Mouse (Mus musculus) MEL-GATA-1-ER (cell line): ENCODE data around the gene Zbtb20.

Experiments
- DNase-seq: peaks from one replicate; pipeline ENCODE4 v3.0.0-alpha.2; 2012; ENCODE audit warnings: low read depth; ENCODE audit errors: extremely low read depth

Zbtb20 gene

DNA sequence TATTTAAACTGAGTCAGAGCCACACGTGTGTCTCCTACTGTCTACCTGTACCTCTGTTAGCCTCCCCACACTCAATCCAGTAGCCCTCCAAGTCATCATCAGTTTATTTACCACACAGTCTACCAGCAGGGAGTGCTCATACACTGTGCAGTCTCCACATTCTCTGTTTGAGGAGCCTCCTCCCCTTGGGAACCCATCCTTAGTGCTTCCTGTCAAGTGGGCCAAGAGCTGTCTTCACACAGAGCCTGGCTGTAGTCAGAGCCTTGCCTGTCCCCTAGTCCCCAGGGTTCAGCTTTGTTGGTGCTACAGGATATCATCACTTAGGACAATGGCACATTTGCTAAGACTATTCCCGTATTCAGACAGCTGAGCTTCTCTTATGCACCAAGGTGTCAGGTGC is 519.1 kb downstream of the Zbtb20 start:
- DNase-seq = no peak

DNA sequence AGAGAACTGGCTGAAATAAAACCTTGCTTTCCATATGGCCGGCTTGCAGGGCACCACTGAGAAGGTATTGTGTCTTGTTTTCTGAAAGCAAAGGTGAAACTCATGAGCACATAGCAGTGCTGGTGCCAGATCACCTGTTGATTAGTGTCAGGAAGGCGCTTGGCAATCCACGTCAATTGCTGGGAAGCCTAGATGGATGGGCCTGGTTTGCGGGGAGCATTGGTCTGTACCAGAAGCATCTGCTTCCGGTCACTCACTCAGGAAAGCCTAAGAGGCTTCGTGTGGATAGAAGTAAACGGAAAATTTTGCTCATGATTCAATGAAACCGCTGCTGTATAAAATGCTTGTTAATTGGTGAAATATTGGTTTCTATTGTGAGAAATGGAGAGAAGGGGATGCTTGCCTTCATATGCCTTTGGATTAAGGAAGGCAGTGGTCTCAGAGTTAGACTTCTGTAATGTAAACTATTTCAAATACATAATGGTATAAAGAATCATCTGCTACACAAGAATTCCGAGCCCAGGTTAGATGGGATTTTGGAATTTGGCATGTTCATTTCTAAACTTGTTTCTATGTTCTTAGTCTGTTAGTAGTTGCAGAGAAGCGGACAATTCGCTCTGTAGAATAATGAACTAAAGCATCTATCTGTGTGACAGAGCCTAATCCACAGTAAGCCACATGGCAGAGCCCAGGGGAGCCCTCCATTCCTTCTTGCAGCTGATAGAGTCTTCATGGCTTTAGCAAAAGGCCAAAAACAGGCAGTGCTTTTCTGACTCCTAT is 521.4 kb downstream of the Zbtb20 start:
- no peak for DNase-seq

DNA sequence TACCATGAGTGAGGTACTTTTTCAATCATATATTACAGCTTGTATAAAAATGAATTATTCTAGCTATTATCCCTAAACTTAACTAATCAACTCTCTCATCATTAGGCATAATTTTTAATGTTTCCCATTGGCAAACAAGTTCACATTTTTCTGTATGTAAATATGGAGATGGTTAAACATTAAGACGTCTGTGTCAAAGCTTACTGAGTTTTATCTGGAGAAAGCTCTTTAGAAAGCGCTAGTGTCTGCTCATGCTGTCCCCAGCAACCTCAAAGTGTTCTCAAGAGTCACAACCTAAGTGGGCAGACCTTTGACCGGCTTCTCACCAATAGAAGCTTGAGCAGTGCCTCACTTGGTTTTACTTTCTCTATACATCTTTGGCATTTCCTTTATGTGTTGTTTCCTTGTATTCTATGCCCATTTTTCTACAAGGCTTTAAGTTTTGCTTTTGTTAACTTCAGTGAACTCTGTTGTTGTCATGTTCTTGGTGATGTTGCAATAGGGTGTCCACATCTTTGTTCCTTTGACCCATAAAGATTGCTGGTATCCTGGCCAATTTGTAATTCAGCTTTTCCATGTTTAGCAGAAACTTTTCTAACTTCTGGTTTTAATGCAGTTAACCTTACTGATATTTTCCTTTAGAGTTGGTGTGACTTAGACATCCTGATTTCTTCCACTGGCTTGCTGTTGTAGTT is 522.1 kb downstream of the Zbtb20 start:
- DNase-seq = no peak

DNA sequence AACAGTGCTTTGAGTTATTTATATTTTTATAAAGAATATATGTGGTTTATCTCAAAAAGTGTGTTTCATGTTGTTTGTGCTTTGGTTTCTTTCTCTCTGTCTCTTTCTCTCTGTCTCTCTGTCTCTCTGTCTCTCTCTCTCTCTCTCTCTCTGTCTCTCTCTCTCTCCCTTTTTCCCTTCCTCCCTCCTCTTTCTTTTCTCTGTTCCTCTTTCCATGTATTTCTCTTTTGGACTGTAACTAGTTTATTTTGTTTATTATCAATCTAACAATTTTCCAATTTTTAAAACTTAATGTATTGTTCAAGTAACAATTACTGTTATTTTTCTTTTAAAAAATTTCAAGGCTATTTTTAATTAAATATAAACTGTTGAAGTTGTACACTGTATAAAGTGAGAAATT is 523.7 kb downstream of the Zbtb20 start:
- no peak for DNase-seq

DNA sequence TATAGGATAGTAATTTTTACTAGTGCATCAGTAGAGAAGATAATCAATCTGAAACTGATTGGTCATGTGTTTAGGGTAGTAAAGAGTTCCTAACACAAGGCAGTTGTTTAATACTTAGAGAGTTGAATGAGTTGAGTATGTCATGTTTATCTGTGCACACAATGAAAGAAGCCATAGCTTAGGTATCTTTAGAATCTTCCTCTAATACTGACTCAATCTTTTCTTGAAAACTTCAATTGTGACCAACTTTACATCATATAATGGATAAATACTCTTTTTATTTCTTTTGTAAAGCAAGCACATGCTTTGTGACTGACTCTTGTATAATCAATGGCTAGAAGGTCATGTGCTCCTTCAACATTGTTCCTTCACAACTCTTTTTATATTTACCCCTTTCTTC is 524.4 kb downstream of the Zbtb20 start:
- DNase-seq = no peak

DNA sequence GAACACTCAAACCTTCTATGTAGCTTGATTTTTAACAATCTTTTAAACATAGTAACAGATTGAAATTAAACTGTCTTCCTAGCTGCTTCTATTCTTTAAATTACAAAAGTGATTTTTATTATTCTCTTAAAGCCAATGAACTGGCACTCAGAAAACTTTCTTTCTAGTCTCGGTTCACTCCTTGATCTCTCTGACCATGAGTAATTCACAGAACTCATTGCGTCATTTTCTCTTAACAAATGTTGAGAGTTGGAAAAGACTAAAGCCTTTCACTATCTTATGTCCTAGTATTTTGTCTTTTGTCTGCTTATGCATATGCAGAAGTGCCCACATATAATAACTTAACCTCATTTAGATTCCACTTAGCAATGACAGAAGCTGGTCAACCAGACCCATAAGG is 525.3 kb downstream of the Zbtb20 start:
- no peak for DNase-seq

DNA sequence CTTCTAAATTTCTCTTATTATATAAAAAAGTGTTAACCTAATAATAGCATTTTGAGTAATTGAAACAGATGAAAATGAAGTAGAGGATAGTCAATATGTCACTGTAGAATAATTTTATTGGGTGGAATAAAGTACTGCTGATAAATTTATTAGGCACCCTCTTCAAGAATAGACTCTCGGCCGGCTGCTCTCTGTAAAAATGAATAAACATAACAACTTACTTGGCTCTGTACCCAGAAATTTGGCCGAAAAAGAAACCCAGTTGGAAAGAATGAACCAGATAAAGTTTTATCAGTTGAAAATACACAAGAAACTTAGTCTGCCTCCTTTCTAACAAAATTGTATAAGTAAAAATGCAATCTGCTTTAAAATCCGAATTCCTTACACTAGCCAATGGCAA is 527.2 kb downstream of the Zbtb20 start:
- no peak for DNase-seq

DNA sequence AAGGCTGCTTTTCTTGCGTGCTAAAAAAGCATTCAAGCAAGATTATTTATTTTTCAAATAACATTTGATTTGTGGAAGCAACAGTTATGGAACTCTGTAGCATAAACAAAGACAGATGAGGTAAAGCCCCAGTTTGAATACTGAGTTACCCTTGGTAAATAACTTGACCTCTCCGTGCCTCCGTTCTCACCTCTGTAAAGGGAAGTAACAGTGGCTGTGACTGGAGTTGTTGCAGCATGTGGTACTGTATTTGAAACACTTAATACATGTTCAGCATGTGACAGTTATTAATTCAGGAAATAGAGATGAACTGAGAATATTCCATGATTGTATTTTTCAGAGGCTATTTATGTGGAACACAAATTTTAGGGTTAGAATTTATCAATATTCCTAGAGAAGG is 529.4 kb downstream of the Zbtb20 start:
- no peak for DNase-seq

DNA sequence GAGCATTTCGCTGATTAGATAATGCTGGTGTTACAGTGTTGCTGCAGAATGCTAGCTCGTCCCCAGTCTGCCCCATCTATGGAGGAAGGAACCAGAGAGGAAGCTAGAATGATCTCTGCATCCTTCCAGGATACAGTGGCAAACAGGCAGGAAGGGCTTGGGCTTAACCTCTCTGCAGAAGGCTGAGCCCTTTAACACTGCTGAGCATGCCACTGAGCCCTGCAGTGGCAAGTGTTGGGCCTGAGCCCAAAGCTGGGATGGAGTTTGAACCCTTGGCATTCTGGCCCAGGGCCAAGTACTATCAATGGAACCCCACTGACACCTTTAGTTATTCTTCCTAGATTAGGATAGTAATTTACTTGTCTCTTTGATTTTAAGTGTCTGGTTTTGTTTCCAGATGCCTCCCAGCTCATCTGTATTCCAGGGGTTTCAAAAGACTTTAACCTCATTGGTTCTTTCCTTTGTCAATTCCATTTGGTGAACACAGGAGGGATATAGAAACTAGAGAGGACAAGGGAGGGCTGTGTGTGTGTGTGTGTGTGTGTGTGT is 532.0 kb downstream of the Zbtb20 start:
- no peak for DNase-seq

DNA sequence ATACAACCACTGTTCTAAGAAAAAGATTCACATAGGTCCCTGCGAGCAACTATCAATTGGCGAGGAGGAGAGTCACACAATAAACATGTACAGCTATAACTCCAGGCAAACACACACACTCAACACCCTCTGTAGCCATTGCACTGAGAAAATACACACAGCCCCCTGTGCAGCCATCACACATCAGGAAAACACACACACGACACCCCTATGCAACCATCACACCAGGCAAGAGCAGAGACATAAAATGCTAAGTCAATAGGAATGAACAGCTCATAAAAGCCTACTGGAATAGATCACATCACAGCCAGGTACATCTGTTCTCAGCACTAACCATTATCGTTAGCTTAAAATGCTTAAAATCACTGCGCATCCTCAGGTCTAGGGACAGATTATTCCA is 532.9 kb downstream of the Zbtb20 start:
- no peak for DNase-seq

DNA sequence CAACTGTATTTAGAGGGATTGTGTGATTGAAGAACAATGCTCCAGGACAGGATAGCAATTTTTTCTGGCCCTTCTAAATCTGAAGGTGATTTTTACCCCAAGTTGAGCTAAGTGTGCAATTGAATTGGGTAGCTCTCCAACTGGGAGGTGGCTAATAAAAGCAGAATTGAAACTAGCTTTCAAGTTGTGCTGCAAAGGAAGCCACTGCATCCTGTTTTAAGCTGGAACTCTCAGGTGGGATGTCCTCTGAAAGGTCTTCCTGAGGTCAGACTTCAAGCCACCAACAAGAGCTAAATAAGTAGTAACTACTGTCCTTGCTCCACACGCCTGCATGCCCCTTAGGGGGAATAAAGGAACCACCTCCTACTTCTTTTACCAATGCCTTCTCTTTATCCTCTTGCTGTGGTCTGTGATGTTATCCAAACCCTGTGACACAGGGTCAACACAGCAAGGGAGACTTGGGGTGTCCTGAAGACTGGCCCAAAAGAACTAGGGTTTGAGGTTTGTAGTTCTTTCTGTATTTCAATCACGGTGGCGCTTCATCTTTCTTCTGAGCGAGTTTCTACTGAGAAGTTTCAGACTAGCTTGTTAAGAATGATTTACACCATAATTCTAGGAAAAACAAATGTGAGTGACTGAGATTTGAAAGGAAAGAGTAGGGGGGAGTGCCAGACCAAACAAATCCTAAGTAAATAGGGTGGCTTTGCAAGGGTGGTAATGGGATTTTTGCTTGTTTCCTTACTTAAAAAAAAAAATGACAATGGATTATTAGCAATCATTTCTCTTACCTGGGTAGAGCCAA is 533.6 kb downstream of the Zbtb20 start:
- no peak for DNase-seq

DNA sequence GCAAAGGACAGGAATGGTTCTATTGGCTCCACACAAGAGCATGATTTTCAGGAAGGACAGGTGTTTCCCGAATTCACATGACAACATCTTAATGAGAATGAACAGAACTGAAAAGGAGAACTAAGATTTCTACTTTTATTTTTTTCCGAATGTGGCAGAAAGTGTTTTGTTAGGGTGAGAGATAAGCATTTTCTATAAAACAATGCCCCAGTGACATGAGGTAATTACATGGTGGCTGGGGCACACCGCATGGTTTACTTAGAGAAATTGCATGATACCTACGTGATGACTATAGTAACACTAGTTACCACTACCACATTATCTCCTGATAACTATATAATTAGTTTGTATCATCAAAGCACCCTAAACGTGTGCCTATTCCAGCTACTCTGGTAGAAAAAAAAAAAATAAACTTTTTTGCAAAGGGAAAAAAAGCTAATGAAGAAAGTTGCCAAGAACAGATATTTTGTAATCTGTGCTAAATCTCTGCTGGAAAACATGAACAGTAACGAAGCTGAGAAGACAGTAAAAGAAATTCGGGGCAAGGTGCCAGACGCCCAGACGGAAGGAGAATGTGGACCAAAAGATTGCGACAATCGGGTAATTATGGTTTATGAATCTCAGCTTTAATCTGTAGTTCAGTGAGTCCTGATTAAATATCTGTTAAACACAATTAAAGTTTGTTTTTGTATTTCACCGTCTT is 534.4 kb downstream of the Zbtb20 start:
- DNase-seq = no peak

DNA sequence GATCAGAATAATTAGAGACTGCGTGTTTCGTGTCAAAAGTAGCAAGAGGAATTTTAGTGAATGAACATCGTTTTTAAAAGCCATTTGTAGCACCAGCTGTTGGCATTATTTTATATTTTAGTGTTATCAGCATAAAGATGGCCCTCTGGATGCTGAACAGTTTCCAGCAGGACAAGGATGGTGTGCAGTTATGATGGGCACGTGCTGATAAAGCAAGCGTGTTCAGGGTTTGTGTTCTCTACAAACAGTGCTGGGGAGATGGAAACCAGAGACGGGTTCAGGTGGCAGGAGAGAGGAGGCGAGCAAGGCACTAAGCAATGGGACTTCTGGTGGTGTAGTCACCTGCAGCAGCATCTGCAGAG is 534.9 kb downstream of the Zbtb20 start:
- DNase-seq = no peak

DNA sequence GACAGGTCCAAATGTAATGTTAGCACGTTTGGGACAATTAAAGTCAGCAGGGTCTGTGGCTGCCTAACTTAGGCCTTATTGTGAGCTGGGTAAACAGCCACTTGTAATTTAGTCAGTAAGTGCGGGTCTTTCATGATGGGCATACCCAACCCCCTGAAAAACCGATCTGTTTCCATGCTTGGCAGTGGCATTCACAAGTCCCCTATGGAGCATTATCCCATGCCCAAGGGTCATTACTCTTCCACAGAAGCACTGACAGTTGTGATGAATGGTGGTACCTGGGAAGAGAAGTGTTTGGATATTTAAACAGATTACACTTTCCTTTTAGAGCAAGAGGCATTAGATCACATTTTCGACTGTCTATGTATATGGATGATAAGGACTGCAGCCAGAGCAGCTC is 540.2 kb downstream of the Zbtb20 start:
- no peak for DNase-seq

DNA sequence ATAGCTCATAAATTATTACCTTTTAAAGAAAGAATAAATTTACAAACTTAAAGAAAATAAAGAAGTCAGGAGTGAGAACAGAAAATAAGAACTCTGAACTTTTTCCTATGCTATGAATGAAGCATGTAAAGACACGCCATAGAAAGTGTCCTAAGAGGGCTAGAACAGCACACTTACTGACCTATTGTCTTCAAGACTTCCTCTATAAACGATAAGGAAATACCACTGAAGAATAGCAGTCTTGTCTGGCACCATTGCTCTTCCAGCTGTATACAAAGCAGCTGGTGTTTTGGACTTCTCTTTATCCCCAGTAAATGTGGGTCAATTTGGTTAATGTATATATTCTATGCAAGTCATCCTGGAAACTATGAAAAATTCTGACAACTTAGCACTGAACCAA is 544.2 kb downstream of the Zbtb20 start:
- no peak for DNase-seq

DNA sequence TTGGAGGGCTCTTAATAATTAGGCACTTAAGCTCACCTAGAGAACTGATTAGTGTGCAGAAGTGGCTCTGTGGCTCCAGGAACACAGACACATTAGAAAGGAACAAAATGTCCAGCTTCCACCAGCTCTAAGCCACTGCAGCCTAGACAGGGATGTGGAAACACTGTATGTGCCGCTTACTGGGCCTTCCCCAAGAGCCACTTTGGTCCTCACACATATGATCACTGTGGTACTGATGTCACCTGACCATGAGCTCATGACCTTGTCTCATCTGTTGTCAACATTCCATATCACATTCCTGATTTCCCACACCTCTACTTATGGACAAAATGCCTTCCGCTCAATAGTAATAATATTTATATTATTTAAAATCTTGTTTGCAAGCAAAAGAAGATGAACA is 553.3 kb downstream of the Zbtb20 start:
- no peak for DNase-seq

DNA sequence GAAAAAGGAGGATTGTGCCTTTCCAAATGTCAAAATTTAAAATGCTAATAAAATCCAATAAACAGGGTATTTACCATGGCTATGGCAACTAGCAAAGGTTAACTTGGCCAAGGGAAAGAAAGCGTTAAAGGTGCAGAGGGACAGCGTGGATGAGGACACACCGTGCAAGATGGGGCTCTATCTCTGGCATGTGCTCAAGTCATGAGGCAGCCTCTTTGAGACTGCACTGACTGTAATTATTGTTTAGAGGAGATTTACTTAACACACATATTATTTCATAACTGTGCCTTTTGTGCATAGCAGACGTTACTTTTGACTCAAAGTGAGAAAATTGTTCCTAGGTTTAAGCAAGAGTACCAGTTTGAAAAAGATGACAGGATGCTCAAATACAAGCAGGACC is 554.3 kb downstream of the Zbtb20 start:
- no peak for DNase-seq

DNA sequence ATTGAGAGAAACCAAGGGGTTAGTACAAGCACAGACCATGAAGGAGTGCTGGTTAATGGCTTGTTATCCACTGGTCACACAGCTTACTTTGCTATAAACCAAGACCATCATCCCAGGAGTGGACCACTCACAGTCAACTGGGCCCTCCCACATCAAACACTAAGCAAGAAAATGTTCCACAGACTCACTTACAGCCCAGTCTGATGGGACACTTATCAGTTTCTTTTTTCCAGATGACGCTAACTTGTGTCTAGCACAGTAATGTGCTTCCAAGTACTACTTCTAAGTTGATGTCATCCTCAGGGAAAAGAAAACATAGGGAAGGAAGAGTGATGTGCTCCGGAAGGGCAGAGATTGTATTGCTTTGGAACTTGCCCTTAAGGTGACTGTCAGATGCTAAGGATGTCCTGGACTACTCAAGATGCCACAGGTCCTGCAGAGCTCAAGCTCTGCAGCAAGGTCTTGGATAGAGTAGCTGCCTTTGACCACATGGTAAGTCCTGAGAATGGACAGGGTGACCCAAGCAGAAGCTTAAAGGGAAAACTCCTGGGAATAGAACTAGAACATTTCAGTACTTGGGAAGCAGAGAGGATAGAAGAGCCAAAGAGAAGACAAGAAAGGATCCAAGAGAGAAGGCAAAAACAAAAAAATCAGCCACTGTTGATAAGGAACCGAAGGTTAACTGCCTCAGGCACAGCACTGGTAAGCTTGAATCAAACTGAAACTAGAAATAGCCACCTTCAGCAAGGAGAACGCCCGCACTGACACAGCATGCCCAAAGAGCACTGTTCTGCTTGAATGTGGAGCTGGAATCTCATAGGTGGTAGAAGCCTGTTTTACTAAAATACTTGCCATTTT is 556.1 kb downstream of the Zbtb20 start:
- no peak for DNase-seq

DNA sequence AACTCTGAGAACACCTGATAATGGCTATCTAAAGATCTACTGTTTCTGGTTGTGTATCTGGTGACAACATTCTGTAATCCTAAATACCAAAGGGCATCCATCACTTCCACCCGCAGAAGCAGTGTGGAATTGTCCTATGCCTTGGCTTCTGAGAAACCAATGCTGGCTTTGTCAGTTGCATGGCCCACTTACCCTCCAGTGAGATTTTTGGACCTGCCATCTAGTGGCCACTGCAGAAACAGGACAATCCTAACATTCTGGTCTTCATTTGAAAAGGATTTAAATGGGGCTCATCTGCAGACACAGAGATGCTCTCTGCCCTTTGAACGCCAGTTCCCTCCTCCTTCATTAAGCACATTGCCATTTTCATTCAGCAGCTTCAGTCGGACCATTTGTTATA is 559.3 kb downstream of the Zbtb20 start:
- no peak for DNase-seq

DNA sequence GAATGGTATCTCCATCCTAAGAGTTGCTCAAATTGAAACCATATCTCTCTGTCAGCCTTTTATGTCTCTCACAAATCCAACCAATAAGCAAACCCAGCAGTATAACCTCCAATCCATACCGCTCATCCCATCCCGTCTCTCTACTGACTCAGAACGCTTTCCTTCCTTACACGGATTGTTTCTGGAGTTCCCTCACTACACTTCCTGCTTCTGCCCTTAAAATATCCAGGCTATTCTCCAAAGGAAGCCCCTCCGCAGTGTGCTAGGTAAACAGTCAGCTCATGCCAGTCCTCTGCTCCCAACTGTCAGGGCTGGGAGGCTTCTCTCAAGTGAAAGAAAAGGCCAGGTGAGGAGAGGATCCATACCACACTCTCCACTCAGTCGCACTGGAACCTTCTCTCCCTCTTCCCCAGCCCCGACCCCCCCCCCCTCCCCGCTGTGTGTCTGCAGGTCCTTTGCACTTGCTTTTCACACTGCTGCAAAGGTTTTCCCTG is 563.2 kb downstream of the Zbtb20 start:
- no peak for DNase-seq
